Mouse (Mus musculus): ENCODE data around the gene Ugt1a9.

Ugt1a9 gene

GRCm38 (mm10) chr1:88235046-88235893 is 164.7 kb downstream of the Ugt1a9 start:
- DNase-seq (ENCODE audit: low spot score in 2 of 2), result no peak

- DNase-seq (ENCODE audit: low spot score in 2 of 2), result no peak
These were observed 165.4 kb downstream of the Ugt1a9 start for GRCm38 (mm10) chr1:88235894-88236415.

- no peak for DNase-seq (ENCODE audit: low spot score in 2 of 2)
These were observed 166.7 kb downstream of the Ugt1a9 start for GRCm38 (mm10) chr1:88237311-88237710.

- DNase-seq (ENCODE audit: low spot score in 2 of 2), result no peak
These were observed 168.2 kb downstream of the Ugt1a9 start for GRCm38 (mm10) chr1:88238771-88239170.

GRCm38 (mm10) chr1:88240072-88240471 is 169.5 kb downstream of the Ugt1a9 start:
- DNase-seq (ENCODE audit: low spot score in 2 of 2), result no peak

- DNase-seq (ENCODE audit: low spot score in 2 of 2), result no peak
These were observed 170.0 kb downstream of the Ugt1a9 start for GRCm38 (mm10) chr1:88240579-88240978.

GRCm38 (mm10) chr1:88243861-88244260 is 173.3 kb downstream of the Ugt1a9 start:
- DNase-seq (ENCODE audit: low spot score in 2 of 2), result no peak

- DNase-seq (ENCODE audit: low spot score in 2 of 2), result no peak
These were observed 175.3 kb downstream of the Ugt1a9 start for GRCm38 (mm10) chr1:88245881-88246280.

- no peak for DNase-seq (ENCODE audit: low spot score in 2 of 2)
These were observed 175.8 kb downstream of the Ugt1a9 start for GRCm38 (mm10) chr1:88246386-88246785.

- no peak for DNase-seq (ENCODE audit: low spot score in 2 of 2)
These were observed 177.1 kb downstream of the Ugt1a9 start for GRCm38 (mm10) chr1:88247660-88248059.

GRCm38 (mm10) chr1:88248658-88249057 is 178.1 kb downstream of the Ugt1a9 start:
- no peak for DNase-seq (ENCODE audit: low spot score in 2 of 2)

GRCm38 (mm10) chr1:88249596-88249995 is 179.0 kb downstream of the Ugt1a9 start:
- no peak for DNase-seq (ENCODE audit: low spot score in 2 of 2)

GRCm38 (mm10) chr1:88250023-88250422 is 179.4 kb downstream of the Ugt1a9 start:
- DNase-seq (ENCODE audit: low spot score in 2 of 2), result no peak

GRCm38 (mm10) chr1:88253106-88253505 is 182.5 kb downstream of the Ugt1a9 start:
- no peak for DNase-seq (ENCODE audit: low spot score in 2 of 2)

GRCm38 (mm10) chr1:88253540-88253939 is 182.9 kb downstream of the Ugt1a9 start:
- no peak for DNase-seq (ENCODE audit: low spot score in 2 of 2)

- no peak for DNase-seq (ENCODE audit: low spot score in 2 of 2)
These were observed 184.3 kb downstream of the Ugt1a9 start for GRCm38 (mm10) chr1:88254793-88255465.

GRCm38 (mm10) chr1:88255466-88255857 is 184.9 kb downstream of the Ugt1a9 start:
- no peak for DNase-seq (ENCODE audit: low spot score in 2 of 2)

- no peak for DNase-seq (ENCODE audit: low spot score in 2 of 2)
These were observed 185.6 kb downstream of the Ugt1a9 start for GRCm38 (mm10) chr1:88255989-88256754.

GRCm38 (mm10) chr1:88256886-88257663 is 186.5 kb downstream of the Ugt1a9 start:
- no peak for DNase-seq (ENCODE audit: low spot score in 2 of 2)

GRCm38 (mm10) chr1:88257681-88258080 is 187.1 kb downstream of the Ugt1a9 start:
- no peak for DNase-seq (ENCODE audit: low spot score in 2 of 2)

- DNase-seq (ENCODE audit: low spot score in 2 of 2), result no peak
These were observed 187.8 kb downstream of the Ugt1a9 start for GRCm38 (mm10) chr1:88258361-88258760.
